Mouse (Mus musculus): ENCODE measurements at regions not wholly inside any gene's neighbourhood (a gene's known extent, or its start where the extent isn't known, plus 50 kb on each side); places are given as distances from the start of the nearest gene placed in this dataset.

GRCm38 (mm10) chr7:68858471-68859210 lies 109.6 kb upstream of the Arrdc4 start:
- DNase-seq (ENCODE audit: low spot score in 2 of 2) = peak in 1 of 2 experiments; percentile 15

GRCm38 (mm10) chr7:68851981-68852575 lies 103.0 kb upstream of the Arrdc4 start:
- peak; percentile 10 to 59 for DNase-seq (ENCODE audit: low spot score in 2 of 2)

- DNase-seq (ENCODE audit: low spot score in 2 of 2) = no peak
These were observed 95.6 kb upstream of the Arrdc4 start for GRCm38 (mm10) chr7:68844606-68845005.

GRCm38 (mm10) chr7:68843374-68843773 lies 94.3 kb upstream of the Arrdc4 start:
- DNase-seq (ENCODE audit: low spot score in 2 of 2) = no peak

GRCm38 (mm10) chr7:68833977-68834791 lies 85.1 kb upstream of the Arrdc4 start:
- no peak for DNase-seq (ENCODE audit: low spot score in 2 of 2)

GRCm38 (mm10) chr7:68833517-68833916 lies 84.5 kb upstream of the Arrdc4 start:
- DNase-seq (ENCODE audit: low spot score in 2 of 2) = peak in 1 of 2 experiments; percentile 78

- peak; percentile 56 to 79 for DNase-seq (ENCODE audit: low spot score in 2 of 2)
These were observed 80.8 kb upstream of the Arrdc4 start for GRCm38 (mm10) chr7:68829861-68830260.

- no peak for DNase-seq (ENCODE audit: low spot score in 2 of 2)
These were observed 75.4 kb upstream of the Arrdc4 start for GRCm38 (mm10) chr7:68824399-68824798.

GRCm38 (mm10) chr7:68823646-68824045 lies 74.6 kb upstream of the Arrdc4 start:
- no peak for DNase-seq (ENCODE audit: low spot score in 2 of 2)

GRCm38 (mm10) chr7:68823189-68823588 lies 74.1 kb upstream of the Arrdc4 start:
- no peak for DNase-seq (ENCODE audit: low spot score in 2 of 2)

GRCm38 (mm10) chr7:68814823-68815666 lies 66.0 kb upstream of the Arrdc4 start:
- DNase-seq (ENCODE audit: low spot score in 2 of 2) = no peak

GRCm38 (mm10) chr7:68809782-68810181 lies 60.7 kb upstream of the Arrdc4 start:
- DNase-seq (ENCODE audit: low spot score in 2 of 2) = no peak
